Mouse (Mus musculus) spleen, postnatal 14 days (tissue): ENCODE measurements around the gene Slc2a4.

ENCODE experiments used
- DNase-seq, 2 experiments: peaks; one replicate each; pipeline ENCODE4 v3.0.0; 2021 to 2022; ENCODE audit warnings: low spot score in 2 of 2

Slc2a4 gene

GRCm38 (mm10) chr11:69901406-69901846, 46.6 kb downstream of the Slc2a4 start:
- peak; percentile 80 to 82 for DNase-seq

DNA sequence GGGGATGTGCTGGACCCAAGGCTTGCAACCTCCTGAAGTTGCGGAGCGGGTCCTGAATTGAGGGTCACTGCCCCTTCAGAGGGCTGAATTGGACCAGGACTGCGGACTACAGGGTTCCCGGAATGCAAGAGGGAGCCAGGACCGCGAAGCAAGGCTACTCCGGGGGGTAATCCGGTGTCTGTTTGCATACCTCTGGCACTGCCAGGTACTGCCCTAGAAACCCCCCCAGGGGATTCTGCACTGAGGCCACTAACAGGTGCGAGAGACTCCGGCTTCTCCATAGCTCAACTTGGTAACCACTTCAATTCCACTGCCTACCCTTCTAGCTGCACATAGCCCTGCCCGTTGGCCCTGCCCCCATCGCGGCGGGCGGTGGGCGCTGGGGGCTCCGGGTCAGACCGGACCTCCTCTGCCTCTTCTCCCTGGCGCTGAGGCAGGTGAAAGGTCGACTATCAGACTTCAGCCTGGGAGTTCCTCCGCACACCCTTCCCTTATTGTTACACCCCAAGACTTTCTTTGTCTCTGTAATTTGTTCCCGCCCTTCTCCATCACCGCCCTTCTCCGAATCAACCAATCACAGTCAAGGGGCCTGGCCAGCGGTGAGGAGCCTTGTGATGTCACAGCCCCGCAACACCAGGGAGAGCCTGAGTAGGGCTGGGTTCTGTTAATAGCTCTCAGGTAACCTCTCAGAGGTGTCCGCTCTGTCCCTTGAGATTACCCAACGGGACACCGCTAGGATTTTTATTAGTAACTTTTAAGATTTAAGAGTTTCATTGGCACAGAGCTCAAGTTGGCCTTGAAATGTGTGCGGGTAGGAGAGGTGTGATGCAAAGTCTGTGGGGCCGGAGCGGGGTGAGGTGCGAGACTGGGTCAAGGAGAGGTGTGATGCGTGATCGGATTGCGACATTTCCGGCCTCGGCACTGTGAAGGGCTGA, 47.2 kb downstream of the Slc2a4 start, which contains the start of the genes 2810408A11Rik and Neurl4:
Gene 2810408A11Rik, minus strand, starts transcription at position 517 of the 935 bp plus-strand sequence.
Gene Neurl4, plus strand, starts transcription at position 602 of the 935 bp plus-strand sequence.
- peak; percentile 76 to 79 for DNase-seq

GRCm38 (mm10) chr11:69899870-69900269, 48.1 kb downstream of the Slc2a4 start:
- DNase-seq = no peak

DNA sequence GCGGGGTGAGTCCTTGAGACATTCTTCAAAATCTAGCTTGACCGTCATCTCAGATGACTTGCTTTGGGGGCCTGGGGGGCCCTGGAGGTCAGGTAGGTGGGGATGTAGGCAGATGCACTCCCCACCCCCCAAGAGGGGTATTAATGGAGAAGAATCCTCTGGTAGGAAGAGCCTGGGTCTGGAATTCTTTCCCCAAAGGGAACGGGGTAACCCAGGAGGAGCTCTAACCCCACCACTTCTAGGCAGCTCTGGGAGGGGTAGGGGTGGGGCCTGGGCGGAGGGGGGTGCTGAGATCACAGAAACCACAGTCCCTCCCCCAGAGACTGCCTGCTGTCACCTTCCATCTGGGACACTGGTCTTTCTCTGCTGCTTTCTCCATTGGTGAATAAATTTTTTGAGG, 52.7 kb downstream of the Slc2a4 start, which contains the start of gene Acap1:
Gene Acap1, minus strand, starts transcription at position 249 of the 400 bp plus-strand sequence.
- DNase-seq = peak in 1 of 2 experiments; percentile 41

DNA sequence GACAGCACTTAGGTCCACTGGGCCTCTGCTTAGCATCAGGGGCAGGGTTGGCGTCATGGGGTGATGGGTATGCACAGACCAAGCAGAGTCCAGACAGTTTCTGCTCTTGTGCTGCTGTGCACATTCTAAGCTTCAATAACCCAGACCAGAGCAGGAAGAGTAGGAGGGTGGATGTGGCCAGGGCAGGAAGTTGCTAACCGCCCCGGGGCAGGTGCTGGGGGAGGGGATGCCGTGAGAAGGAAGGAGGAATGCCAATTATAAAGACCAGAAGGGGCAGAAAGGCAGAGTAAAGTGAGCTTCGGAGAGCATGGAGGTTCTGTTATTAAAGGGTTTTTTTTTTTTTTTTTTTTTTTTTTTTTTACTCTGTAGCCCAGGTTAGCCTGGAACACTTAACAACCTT, 53.3 kb downstream of the Slc2a4 start:
- DNase-seq = peak; percentile 52 to 58
